Mouse (Mus musculus) intestine, embryonic 14.5 days (tissue): ENCODE measurements around the gene Ripor2. TPM values are rescaled to one million over a fixed set of nuclear protein-coding genes. Genes with fewer than 3 reads are reported as not detected.

Source experiments
- ATAC-seq: fragments of 200-750 bp; cut with Nextera tagmentation; replicated peaks from 2 replicates; pipeline ENCODE4 v1.8.0; 2017; ENCODE audit warnings: low read depth, moderate number of reproducible peaks, moderate TSS enrichment, moderate library complexity; ENCODE audit not compliant: low FRiP score, low TSS enrichment
- DNase-seq: peaks from one replicate; pipeline ENCODE4 v3.0.0-alpha.2; 2018; ENCODE audit warnings: low spot score
- H3K27ac ChIP-seq: fragments of 300-500 bp; sonication (generic); 2 replicates; pipeline ENCODE4 v1.5.1; 2014; ENCODE audit warnings: low read depth, mild to moderate bottlenecking, control low read depth
- H3K27me3 ChIP-seq: fragments of 300-500 bp; sonication (generic); replicated peaks from 2 replicates; pipeline ENCODE4 v1.6.1; 2014; ENCODE audit warnings: low read length, control low read depth; ENCODE audit not compliant: control insufficient read depth, insufficient read depth
- H3K36me3 ChIP-seq: fragments of 300-500 bp; sonication (generic); 2 replicates; pipeline ENCODE4 v1.6.1; 2014; ENCODE audit warnings: low read length, control low read depth; ENCODE audit not compliant: control insufficient read depth, insufficient read depth
- H3K4me1 ChIP-seq: fragments of 300-500 bp; sonication (generic); replicated peaks from 2 replicates; pipeline ENCODE4 v1.6.1; 2014; ENCODE audit warnings: low read length, control low read depth, mixed read lengths; ENCODE audit not compliant: control insufficient read depth, insufficient read depth
- H3K4me2 ChIP-seq: fragments of 300-500 bp; sonication (generic); 2 replicates; pipeline ENCODE4 v1.6.1; 2014; ENCODE audit warnings: low read length
- H3K4me3 ChIP-seq: fragments of 300-500 bp; sonication (generic); 2 replicates; pipeline ENCODE4 v1.5.1; 2014; ENCODE audit warnings: low read depth, low read length, control low read depth, mixed read lengths
- H3K9ac ChIP-seq: fragments of 300-500 bp; sonication (generic); 2 replicates; pipeline ENCODE4 v1.6.1; 2014; ENCODE audit warnings: mild to moderate bottlenecking, low read length
- H3K9me3 ChIP-seq: fragments of 300-500 bp; sonication (generic); 2 replicates; pipeline ENCODE4 v1.6.1; 2016; ENCODE audit warnings: low read length, control low read depth; ENCODE audit not compliant: control insufficient read depth
- WGBS: fragments of 180-500 bp; shearing (Covaris S2); extraction: QIAGEN DNeasy Blood & Tissue Kit; methylation state at CpG from one replicate; pipeline ENCODE4 v1.1.7; 2014; 5-methylcytosine and 5-hydroxymethylcytosine counted together
- polyA plus RNA-seq: library from polyadenylated mRNA; unstranded; fragments of >200 nt; fragmentation: Nextera tagmentation; extraction: Ambion mirVana; gene quantifications from 2 replicates; pipeline ENCODE4 v1.2.1, GENCODE M21; 2014

Gene Ripor2
- polyA plus RNA-seq: 1.7 and 2.3 TPM in 2 replicates

DNA sequence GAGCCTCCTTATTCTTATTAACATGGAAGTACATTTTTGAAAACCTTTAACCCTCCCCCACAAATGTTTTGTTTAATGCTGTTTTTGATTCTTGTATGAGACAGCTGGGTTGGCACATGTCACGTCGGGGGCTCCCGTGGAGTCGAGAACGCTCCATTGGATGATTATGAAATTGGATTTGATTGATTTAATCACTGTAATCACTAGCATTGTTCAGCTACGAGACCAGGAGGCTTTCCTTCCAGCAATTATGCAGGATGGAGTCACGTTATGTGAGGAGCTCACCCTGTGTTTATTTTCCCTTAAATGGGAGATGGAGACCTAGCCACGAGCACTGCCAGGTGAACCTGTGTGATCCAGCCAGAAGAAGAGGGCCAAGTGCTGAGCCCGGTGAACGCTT lies at the start of gene Ripor2:
TSS of gene Ripor2 (plus strand) at position 357 of the 400 bp plus-strand sequence.
- Histone ChIP-seq H3K4me1 (peaks cover 3% of the 10 kb centered on the region), H3K36me3 (no peaks in the 10 kb centered on the region), H3K9ac (no peak within 1 kb of the TSS), H3K4me3 (no peak within 1 kb of the TSS), H3K27me3 (no peaks in the 10 kb centered on the region), H3K9me3 (no peaks in the 10 kb centered on the region), H3K4me2 (no peak within 1 kb of the TSS), H3K27ac (no peak within 1 kb of the TSS)
- 75% methylated on average over 10 of the region's 10 CpGs for WGBS
- DNase-seq (no peak), ATAC-seq (no peak)

DNA sequence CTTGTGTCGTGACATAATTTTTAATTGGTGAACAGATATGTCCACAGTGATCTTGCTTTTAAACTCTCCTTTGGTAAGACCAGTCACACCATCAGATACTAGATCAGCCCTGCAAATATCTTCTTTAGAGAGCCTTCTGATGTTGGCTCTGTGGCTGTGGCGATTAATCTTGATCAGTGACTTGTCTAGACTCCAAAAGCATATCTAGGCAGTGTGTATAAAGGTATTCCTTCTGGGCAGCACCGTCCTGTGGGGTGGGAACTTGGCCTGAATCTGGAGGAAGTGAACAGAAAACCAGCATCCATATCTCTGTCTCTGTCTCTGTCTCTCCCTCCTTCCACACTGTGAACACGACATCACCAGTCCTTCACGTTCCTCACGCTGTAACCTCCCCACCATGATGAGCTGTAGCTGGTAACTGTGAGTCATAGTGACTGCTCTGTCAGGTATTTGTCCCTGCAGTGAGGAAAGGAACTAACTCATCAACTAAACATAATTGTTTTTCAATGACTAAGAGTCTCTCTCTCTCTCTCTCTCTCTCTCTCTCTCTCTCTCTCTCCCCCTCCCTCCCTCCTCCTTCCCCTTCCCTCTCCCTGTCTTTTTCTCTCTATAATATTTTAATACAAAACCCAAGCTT lies 45.3 kb upstream of the Ripor2 start:
- ATAC-seq: no peak
- Histone ChIP-seq H3K4me1 (no peaks in the 10 kb centered on the region), H3K27me3 (no peaks in the 10 kb centered on the region), H3K9me3 (no peaks in the 10 kb centered on the region), H3K36me3 (no peaks in the 10 kb centered on the region), H3K27ac (no peak overlapping the region), H3K4me3 (no peak overlapping the region), H3K4me2 (no peak overlapping the region), H3K9ac (no peak overlapping the region)
- no peak for DNase-seq
- WGBS: 80% methylated on average over 6 of the region's 6 CpGs

DNA sequence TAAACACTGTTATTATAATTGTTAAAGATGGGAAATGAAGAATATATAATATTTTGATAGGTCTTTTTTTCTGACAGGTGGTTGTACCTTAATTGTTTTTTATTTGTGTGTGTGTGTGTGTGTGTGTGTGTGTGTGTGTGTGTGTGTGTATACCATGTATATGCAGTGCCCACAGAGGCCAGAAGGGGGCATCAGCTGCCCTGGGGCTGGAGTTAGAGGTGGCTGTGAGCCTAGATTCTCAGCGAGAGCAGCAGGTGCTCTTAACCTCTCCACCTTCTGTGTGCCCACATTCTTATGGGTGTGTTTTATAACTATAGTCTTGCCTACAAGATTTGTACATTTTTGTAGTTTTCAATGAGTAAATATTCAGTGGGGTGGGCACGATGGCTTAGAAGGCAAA lies 44.0 kb upstream of the Ripor2 start:
- Histone ChIP-seq H3K9me3 (no peaks in the 10 kb centered on the region), H3K4me2 (no peak overlapping the region), H3K4me1 (no peaks in the 10 kb centered on the region), H3K27me3 (no peaks in the 10 kb centered on the region), H3K9ac (no peak overlapping the region), H3K27ac (no peak overlapping the region), H3K4me3 (no peak overlapping the region), H3K36me3 (no peaks in the 10 kb centered on the region)
- WGBS: 91% methylated on average over 2 of the region's 2 CpGs
- DNase-seq: no peak
- ATAC-seq: no peak

DNA sequence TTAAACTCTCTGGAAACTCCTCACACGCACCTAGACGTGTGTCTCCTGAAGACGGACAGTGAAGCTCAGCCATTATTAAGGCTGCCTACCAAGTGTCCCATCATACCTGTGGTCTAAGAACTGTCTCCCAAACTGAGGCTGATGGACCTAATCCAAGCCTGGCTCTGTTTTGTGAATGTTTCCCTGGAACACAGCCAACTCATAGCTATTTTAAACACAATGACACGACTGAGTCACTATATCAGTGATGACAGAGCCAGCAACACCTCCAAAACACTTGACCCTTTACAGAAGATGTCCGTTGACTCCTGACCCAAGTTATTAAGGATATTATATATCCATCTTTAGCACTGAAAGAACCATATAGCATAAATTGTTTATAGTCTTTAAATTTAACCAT lies 43.0 kb upstream of the Ripor2 start:
- 64% methylated on average over 5 of the region's 5 CpGs for WGBS
- Histone ChIP-seq H3K4me2 (no peak overlapping the region), H3K36me3 (no peaks in the 10 kb centered on the region), H3K4me3 (no peak overlapping the region), H3K9ac (no peak overlapping the region), H3K27ac (no peak overlapping the region), H3K27me3 (no peaks in the 10 kb centered on the region), H3K9me3 (no peaks in the 10 kb centered on the region), H3K4me1 (no peaks in the 10 kb centered on the region)
- no peak for ATAC-seq
- no peak for DNase-seq

DNA sequence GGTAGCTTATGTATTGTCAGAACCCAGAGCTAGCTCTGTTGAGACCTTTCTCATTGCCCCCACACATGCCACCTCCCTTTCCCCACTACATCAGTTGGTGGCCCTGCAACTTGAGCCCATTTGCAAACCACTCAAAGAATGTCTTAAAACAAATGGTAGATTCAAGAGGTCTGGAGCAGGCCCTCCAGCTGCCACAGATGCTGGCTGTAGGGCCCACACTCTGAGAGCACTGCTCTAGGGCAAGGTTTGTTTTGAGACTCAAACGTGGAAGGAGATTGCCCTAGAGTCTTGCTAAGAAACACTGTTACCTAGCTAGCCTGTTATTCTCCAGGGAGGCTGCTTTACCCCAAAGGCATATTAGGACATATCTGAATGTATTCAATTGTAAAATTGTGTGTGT lies 36.3 kb upstream of the Ripor2 start:
- Histone ChIP-seq H3K36me3 (no peaks in the 10 kb centered on the region), H3K9ac (no peak overlapping the region), H3K9me3 (no peaks in the 10 kb centered on the region), H3K27ac (no peak overlapping the region), H3K4me2 (no peak overlapping the region), H3K27me3 (no peaks in the 10 kb centered on the region), H3K4me1 (no peaks in the 10 kb centered on the region), H3K4me3 (no peak overlapping the region)
- 29% methylated on average over 1 of the region's 1 CpGs for WGBS
- ATAC-seq (no peak), DNase-seq (no peak)

DNA sequence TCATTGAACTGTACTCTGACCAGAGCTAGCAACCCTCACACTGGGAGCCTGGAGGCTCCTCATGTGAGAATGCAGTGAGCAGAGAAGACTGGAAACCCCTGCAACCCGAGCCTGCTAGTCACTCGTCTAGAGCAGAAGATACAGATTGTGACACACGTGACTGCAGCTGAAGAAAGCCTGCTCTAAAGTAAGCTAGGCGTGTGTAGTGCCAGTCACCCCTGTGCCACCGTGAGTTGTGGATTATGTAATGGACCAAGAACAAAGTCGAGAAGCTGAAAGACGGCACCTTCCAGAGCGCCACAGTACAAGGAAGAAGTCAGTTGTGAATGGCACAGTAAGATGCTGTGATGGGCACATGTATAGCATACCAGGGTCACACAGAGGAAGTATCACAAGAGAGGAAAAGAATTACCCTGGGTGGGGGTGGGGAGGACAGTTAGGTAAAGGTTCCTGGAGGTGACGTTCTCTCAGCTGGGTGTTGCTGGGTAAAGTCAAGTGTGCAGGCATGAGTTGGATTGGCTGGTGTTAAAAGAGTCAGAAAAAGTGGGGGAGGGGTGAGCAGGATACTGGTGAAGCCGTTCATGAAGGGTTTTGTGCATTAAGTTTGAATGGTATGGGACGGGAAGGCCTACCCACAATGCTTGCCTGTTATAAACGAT lies 35.1 kb upstream of the Ripor2 start:
- Histone ChIP-seq H3K4me2 (no peak overlapping the region), H3K27ac (no peak overlapping the region), H3K27me3 (no peaks in the 10 kb centered on the region), H3K4me3 (no peak overlapping the region), H3K9me3 (no peaks in the 10 kb centered on the region), H3K36me3 (no peaks in the 10 kb centered on the region), H3K4me1 (0 out of 2 replicates have a peak, but pooled peaks cover 3% of the 10 kb centered on the region), H3K9ac (no peak overlapping the region)
- ATAC-seq (no peak), DNase-seq (no peak)
- 82% methylated on average over 12 of the region's 12 CpGs for WGBS

DNA sequence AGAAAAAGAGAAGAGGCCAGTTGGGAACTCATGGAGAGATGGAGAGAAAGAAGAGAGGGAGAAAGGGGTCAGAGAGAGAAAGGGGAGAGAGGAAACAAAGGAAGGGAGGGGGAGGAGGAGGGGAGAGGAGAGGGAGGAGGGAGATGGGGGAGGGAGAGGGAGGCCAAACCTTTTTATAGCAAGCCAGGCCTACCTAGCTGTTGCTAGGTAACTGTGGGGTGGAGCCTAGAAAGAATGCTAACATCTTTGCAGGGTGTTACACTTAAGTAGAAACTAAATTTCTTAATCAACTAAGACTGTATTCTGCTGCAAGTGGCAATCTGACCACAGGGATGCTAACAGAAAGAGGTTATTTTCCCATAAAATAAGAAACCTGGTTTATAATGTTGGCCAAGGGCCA lies 33.1 kb upstream of the Ripor2 start:
- Histone ChIP-seq H3K4me1 (0 out of 2 replicates have a peak, but pooled peaks cover 3% of the 10 kb centered on the region), H3K9me3 (no peaks in the 10 kb centered on the region), H3K27ac (no peak overlapping the region), H3K27me3 (no peaks in the 10 kb centered on the region), H3K4me2 (no peak overlapping the region), H3K36me3 (no peaks in the 10 kb centered on the region), H3K4me3 (no peak overlapping the region), H3K9ac (no peak overlapping the region)
- ATAC-seq (no peak), DNase-seq (no peak)

DNA sequence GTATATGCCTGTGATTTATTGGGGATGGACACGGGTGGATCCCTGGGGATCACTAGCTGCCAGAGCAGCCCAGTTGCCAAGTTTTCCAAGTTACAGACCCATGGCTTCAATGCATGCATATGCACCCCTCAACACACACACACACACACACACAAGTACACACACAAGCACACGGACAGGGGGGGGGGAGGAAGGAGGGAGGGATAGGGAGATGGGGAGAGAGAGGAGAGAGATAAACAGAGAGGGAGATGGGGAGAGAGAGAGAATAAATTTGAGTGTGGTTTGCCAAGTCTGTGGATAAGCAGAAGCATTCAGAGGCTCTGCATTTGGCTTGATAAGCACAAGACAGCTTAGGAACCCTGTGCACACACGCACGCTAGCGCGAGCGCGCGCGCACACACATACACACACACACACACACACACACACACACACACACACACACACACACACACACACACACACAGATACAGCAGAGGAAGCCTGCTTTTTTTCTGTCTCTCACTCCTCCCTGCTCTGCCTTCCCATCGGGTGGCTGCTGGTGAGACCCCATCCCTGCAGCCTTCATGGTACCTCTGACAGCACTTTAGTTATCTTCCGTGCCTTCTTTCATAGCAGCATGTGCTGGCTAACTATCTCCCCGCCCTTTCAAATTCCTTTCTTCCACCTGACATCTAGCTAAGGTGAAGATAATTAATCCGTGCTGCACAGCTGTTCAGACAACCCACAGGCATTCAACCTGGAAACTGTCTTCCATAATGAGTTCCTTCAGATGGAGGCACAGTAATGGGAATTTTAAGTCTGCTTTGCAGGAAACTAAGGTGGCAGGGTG lies 30.7 kb upstream of the Ripor2 start:
- Histone ChIP-seq H3K27me3 (no peaks in the 10 kb centered on the region), H3K4me2 (no peak overlapping the region), H3K36me3 (no peaks in the 10 kb centered on the region), H3K9ac (no peak overlapping the region), H3K4me1 (0 out of 2 replicates have a peak, but pooled peaks cover 3% of the 10 kb centered on the region), H3K9me3 (no peaks in the 10 kb centered on the region), H3K27ac (no peak overlapping the region), H3K4me3 (no peak overlapping the region)
- WGBS: 55% methylated on average over 13 of the region's 14 CpGs
- ATAC-seq (no peak), DNase-seq (no peak)
